Mouse (Mus musculus): ENCODE results near the gene Mycbpap.

The Mycbpap gene

DNA sequence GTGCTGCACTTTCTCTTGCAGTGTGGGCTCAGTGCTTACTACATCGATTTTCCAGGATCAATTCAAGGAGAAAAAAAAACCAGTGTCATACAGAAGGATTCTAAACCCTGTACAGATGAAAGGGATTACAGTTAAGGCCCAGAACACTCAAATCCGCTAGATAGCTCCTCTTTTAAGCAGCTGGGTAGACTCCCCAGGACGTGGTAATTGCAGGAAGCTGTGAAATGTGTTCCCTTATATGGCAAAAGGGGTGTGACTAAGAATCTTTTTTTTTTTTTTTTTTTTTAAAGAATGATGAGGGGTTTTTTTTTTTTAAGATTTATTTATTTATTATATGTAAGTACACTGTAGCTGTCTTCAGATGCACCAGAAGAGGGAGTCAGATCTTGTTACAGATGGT is 7.3 kb upstream of the Mycbpap start:
- DNase-seq = no peak

- no peak for DNase-seq
These were observed 4.8 kb upstream of the Mycbpap start for GRCm38 (mm10) chr11:94526171-94526879.

DNA sequence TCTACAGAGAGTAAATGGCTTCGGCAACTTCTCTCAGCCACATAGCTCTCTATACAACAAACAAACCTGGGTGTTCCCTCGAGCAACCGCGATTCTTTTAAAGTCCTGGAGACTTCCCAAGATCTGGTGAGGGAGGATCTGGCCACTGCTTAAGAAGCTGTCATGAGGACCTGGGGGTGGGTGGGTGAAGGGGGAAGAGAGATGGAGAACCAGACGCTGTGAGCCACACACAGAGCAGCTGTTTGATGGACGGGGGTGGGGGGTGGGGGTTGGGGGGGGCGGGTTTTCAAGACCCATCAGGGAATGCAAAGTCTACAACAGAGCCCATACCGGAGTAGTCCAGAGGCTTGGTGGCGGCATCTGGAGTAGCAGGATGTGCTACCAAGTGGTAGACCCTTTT is 8.1 kb downstream of the Mycbpap start:
- no peak for DNase-seq

- DNase-seq = no peak
These were observed 12.6 kb downstream of the Mycbpap start for GRCm38 (mm10) chr11:94508976-94509375.

DNA sequence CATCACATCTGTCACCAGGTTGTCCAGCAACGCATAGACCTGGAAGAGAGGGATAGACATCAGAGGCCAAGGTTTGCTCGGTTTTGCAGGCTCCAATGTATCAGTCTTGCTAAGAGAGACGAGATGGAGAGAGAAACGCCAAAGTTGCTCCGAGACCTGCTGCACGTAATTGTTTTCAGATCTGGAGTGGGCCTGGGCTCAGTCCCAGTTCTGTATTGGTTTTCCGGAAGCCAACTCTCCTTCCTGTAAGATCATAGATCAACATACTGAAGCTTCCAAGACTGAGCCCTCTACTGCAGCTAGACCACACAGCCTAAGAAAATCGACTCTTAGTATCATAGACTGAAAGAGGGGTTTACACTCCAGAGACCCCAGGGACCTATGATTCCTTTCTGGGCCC is 20.1 kb downstream of the Mycbpap start:
- no peak for DNase-seq

- DNase-seq = no peak
These were observed 21.2 kb downstream of the Mycbpap start for GRCm38 (mm10) chr11:94500362-94500761.

DNA sequence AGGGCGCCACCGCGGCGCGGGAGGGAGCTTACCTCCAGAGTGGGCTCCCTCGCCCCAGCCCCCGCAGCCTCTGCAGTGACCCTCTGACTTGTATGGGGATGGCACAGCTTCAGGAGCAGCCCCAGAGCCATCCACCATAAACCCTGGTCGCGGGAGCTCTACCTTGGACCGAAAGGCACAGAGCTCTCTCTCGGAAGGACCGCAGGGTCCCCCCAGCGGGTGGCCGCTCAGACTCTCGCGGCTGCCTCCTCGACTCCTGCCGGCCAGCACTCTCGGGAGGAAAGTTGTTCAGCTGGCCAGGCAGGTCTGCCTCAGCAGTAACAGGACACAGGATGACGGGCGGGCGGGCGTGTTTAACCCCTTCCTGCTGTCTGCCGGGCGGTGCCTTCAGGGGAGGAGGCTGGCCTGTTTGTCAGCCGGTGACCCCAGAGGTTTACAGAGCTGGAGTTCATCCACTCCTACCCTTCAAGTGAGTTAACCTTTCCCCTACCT is 21.8 kb downstream of the Mycbpap start, which contains the start of gene Epn3:
Gene Epn3 (minus strand): TSS at position 314 of the 492 bp plus-strand sequence.
- peak; percentile 79 for DNase-seq

DNA sequence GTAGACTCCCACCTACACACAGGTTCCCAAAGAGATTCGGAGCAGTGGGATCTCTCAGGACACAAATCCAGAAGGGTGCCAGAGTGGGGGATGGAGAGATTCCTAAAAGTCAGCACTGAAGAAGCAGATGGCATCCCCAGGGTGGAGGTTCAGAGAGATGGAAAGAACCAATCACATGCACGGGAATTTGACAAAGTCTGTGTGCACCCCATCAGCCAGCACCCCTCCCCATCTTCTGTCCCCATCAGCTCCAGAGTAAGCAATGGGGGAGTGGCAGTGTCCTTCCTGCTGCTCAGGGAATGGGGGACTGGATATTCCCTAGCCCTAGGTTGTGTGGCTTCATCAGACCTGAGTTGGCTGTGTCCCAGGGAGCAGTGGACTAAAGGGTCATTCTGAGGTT is 22.5 kb downstream of the Mycbpap start:
- DNase-seq = no peak

GRCm38 (mm10) chr11:94498093-94498996 is 23.2 kb downstream of the Mycbpap start:
- DNase-seq = peak; percentile 78

DNA sequence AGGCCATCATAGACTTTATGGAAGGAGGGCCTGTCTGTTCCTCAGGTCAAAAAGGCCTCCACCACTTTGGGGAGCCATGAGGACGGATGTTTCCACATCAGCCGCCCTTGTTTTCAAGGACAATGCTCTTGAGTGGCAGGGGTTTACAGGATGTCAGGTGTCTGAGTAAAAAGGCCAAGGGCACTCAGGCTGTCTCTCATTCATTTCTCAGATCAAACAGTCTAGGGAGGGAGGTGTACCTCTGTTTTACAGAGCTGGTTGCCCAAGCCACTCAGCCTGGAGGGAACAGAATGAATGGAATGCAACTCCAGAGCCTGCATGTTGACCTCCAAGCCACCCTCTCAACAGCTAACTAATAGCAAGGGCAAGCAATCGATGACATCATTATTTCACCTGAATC is 26.1 kb downstream of the Mycbpap start:
- no peak for DNase-seq

DNA sequence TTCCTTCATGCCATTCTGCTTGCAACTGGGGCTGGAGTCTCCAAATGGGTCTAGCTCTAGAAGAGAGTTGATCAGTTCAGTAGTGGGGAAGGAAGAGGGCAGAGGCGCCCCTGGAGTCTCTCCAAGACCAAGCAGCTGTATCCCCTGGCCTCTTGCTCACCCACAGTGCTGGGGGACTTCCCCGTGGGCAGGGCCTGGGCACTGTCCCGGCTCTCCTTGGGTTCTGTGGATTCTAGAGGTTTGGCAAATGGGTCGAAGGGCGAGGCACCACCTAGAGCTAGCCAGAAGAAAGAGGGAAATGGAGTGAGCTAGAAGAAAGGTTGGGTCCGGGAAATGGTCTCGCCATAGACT is 29.8 kb downstream of the Mycbpap start:
- no peak for DNase-seq

- peak; percentile 75 for DNase-seq
These were observed 30.4 kb downstream of the Mycbpap start for GRCm38 (mm10) chr11:94491035-94491748.

DNA sequence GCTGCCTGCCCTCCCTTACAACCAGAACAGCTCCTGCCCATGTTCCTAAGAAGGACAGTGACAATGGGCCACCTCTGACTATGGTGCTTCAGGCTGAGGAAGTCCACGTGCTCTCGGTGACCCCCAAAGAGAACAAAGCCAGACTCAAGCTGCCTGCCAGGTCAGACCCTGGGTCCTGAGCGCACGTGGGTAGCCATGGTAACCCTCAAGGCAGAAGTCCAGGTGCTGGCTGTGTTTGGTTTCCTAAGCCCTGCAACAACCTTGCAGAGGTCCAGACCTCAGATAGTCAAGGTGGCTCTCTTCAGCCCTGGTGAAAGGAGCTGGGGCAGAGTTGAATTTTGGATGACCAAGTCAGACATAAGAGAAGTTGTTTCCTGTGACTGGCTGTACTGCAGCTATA is 31.8 kb downstream of the Mycbpap start:
- DNase-seq = no peak

DNA sequence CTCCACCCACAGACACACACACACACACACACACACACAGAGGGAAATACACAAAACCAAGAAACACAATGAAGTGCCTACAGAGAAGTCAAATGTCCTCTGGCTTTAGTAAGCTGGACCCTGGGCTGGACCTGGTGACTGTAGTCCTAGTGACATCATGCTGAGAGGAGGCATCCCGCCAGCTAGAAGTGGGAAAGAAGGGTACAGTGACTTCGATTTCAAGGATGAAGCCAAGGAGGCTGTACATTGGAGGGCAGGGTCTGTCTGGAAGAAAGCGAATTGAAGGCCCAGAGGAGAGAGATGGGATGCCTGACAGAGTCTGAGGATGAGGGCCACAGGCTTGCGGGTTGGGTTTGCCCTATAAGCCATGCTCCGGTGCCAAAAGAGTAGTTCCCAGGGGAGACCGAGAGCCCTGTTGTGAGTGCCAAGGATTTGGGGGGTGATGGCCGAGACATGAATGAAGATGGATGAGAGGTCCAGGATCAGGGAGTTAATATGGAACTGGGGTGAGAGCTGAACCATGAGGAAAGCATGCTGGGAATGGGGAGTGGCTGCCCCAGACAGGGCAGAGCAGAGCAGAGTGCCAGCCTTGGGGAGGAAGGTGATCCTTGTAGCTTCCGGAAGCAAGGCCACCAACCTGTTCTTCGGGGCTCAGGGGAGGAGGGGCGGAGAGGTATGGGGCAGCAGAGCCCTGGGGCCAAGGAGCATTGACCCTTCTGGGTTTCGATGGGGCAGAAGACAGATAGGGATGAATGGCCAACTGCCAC is 32.6 kb downstream of the Mycbpap start:
- DNase-seq = no peak

DNA sequence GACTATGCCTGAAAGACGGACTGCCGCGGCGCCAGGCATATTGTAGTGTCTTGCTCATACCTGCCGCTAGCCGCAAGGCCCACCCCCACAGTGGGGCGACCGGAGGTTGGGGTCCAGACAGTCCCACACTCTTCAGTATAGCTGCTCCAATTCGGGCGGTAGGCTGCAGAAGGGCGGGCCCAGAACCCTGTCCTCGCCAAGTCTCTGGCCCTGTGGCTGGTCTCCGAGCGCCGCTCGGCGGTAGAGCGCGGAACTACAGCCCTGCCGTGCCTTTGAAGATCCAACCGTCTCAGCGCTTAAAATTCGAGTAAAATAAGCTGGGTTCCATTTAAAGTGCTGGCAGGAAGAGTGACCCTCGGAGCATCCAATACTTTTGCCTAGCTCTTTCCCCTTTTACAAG is 35.5 kb downstream of the Mycbpap start, which contains the start of gene Spata20:
Gene Spata20 (minus strand): TSS at position 179 of the 400 bp plus-strand sequence.
- DNase-seq = peak; percentile 93

GRCm38 (mm10) chr11:94485223-94485622 is 36.3 kb downstream of the Mycbpap start:
- DNase-seq = no peak

DNA sequence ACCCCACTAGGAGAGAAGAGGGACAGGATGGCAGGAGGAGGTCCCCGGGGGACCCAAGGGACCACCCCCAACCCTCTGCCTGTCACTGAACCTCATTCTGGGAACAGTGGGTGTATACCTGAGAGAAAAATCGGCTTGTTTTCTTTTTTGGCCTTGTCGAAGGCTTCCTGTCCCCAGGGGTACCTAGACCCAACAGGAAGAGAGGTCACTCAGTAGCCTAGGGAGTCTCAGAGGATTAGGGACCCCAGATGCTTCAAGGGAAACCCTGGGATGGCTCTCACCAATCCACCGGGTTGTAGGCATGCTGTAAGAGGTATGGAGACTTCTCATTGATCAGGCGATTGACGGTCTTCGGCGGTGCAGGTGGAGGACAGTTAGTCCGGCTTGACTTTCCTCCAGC is 36.9 kb downstream of the Mycbpap start:
- DNase-seq = no peak

GRCm38 (mm10) chr11:94483921-94484320 is 37.6 kb downstream of the Mycbpap start:
- DNase-seq = no peak

DNA sequence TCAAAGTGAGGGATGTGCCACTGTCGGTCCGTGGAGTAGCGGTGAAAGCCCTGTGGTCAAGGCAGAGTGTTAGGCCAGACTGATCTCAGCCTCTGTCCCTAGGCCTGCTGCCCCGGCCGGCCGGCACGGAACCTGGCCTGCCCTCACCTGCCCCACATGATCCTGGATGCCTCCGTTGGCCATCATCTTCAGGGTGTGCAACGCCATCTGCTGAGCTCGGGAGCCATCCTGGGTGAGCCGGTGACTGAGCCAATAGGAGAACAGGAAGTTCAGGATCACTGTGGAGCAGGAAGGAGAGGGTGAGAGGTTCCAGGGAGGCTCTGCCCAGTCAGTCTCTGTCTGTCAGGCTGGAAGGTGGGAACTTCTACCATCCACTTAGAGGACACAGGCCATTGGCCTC is 38.1 kb downstream of the Mycbpap start:
- no peak for DNase-seq

- no peak for DNase-seq
These were observed 38.8 kb downstream of the Mycbpap start for GRCm38 (mm10) chr11:94482738-94483137.

DNA sequence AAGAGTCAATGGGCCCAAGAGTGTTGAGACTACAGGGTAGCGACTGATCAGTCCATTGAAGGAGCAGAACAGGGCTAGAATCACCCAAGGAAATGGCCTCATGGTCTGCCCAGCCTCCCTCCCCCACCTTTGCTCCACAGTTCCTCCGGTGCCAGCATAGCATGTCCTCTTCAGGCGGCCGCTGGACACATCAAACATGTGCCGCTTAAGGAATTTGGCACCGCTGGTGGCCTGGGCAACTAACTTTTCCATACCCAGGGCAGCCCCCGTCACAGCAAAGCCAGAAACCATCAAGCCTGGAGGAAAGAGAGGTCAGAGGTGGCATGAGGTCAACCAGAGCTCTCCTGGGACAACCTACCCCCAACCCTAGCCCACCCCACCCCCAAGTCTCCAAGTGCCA is 39.6 kb downstream of the Mycbpap start:
- DNase-seq = no peak

DNA sequence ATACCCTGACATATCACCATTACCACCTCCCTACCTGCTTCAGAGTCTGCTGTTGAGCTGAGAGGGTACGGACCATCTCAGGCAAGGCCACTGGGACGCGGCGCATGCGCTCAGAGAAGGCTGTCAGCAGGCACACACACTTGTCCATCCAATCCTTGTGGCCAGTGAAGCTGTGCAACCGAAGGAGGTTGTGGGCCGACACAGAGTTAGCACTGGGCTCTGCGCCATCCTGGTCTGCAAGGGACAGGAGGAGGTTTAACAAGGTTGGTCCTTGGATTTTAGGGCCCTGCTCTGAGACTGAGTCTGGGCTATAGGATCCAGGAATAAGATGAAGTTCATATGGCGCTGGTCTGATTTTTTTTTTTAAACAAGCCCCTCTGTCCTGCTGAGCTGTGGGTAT is 41.2 kb downstream of the Mycbpap start:
- no peak for DNase-seq

Data from kidney, postnatal 10 days (tissue).